Mouse (Mus musculus) forebrain, embryonic 14.5 days (tissue): ENCODE results near the gene Smpd4. TPM values are rescaled to one million over a fixed set of nuclear protein-coding genes. Genes with fewer than 3 reads are reported as not detected.

Experiments
- ATAC-seq: fragments of 200-750 bp; cut with Nextera tagmentation; 2 replicates; pipeline ENCODE4 v1.8.0; 2017; ENCODE audit warnings: mild to moderate bottlenecking, moderate library complexity
- DNase-seq: peaks from one replicate; pipeline ENCODE4 v3.0.0-alpha.2; 2015; ENCODE audit warnings: low spot score
- H3K27ac ChIP-seq: fragments of 300-500 bp; sonication (generic); 2 replicates; pipeline ENCODE4 v1.5.1; 2014; ENCODE audit warnings: low read depth, mild to moderate bottlenecking, control low read depth, low read length, moderate library complexity
- H3K27me3 ChIP-seq: fragments of 300-500 bp; sonication (generic); replicated peaks from 2 replicates; pipeline ENCODE4 v1.6.1; 2014; ENCODE audit warnings: low read length, control low read depth, mixed read lengths; ENCODE audit not compliant: control insufficient read depth, insufficient read depth
- H3K36me3 ChIP-seq: fragments of 300-500 bp; sonication (generic); 2 replicates; pipeline ENCODE4 v1.6.1; 2014; ENCODE audit warnings: low read length, control low read depth; ENCODE audit not compliant: control insufficient read depth, insufficient read depth
- H3K4me1 ChIP-seq: fragments of 300-500 bp; sonication (generic); 2 replicates; pipeline ENCODE4 v1.6.1; 2014; ENCODE audit warnings: antibody characterized with exemption, low read length, control low read depth; ENCODE audit not compliant: control insufficient read depth, insufficient read depth
- H3K4me2 ChIP-seq: fragments of 300-500 bp; sonication (generic); 2 replicates; pipeline ENCODE4 v1.6.1; 2014; ENCODE audit warnings: mild to moderate bottlenecking, control low read depth, low read length
- H3K4me3 ChIP-seq: fragments of 300-500 bp; sonication (generic); 2 replicates; pipeline ENCODE4 v1.5.1; 2014; ENCODE audit warnings: low read depth, low read length, control low read depth
- H3K9ac ChIP-seq: fragments of 300-500 bp; sonication (generic); 2 replicates; pipeline ENCODE4 v1.6.1; 2014; ENCODE audit warnings: mild to moderate bottlenecking, low read length, control low read depth, moderate library complexity
- H3K9me3 ChIP-seq: fragments of 300-500 bp; sonication (generic); replicated peaks from 2 replicates; pipeline ENCODE4 v1.6.1; 2016; ENCODE audit warnings: low read length, control low read depth, mixed read lengths; ENCODE audit not compliant: control insufficient read depth
- WGBS: fragments of 180-500 bp; shearing (Covaris S2); extraction: QIAGEN DNeasy Blood & Tissue Kit; methylation state at CpG from one replicate; pipeline ENCODE4 v1.1.7; 2014; 5-methylcytosine and 5-hydroxymethylcytosine counted together
- polyA plus RNA-seq: library from polyadenylated mRNA; unstranded; fragments of >200 nt; fragmentation: Nextera tagmentation; extraction: Ambion mirVana; gene quantifications from 2 replicates; pipeline ENCODE4 v1.2.1, GENCODE M21; 2014

Gene Smpd4
- polyA plus RNA-seq, 1 experiment from 2014 or later, result 34.3 TPM

DNA sequence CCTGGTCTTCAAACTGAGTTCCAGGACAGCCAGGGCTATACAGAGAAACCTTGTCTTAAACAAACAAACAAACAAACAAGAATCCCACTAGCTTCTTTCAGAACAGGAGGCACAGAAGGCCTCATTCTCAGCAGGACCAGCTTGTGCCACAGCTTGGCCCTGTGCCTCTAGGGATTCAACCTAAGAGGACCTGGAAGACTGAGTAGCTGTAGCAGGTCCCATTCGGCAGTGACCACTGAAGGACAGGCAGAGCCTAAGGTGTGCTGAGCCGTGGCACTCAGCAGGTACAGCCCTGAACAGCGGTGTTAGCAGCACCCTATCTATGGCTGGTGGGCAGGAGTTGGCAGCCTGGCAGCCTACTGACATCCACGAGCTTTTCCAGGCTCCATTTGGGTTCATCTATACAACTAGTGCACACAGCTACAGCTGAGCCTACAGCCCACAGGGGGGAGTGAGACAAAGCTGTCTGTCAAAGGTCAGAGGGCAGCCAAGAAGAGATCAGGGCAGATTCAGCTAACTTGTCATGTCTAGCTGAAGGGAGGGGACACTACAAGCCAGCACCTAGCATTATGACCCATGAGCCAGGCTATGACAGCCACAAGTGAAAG is 35.1 kb downstream of the Smpd4 start:
- H3K27ac ChIP-seq, result no peak overlapping the region
- DNase-seq (no peak), ATAC-seq (no peak)
- H3K4me2 ChIP-seq, result no peak overlapping the region
- no peaks in the 10 kb centered on the region for H3K9me3 ChIP-seq
- no peak overlapping the region for H3K9ac ChIP-seq
- 91% methylated on average over 4 of the region's 4 CpGs for WGBS
- no peaks in the 10 kb centered on the region for H3K27me3 ChIP-seq
- no peaks in the 10 kb centered on the region for H3K4me1 ChIP-seq
- H3K4me3 ChIP-seq, result no peak overlapping the region
- H3K36me3 ChIP-seq, result peaks cover 76% of the 10 kb centered on the region

DNA sequence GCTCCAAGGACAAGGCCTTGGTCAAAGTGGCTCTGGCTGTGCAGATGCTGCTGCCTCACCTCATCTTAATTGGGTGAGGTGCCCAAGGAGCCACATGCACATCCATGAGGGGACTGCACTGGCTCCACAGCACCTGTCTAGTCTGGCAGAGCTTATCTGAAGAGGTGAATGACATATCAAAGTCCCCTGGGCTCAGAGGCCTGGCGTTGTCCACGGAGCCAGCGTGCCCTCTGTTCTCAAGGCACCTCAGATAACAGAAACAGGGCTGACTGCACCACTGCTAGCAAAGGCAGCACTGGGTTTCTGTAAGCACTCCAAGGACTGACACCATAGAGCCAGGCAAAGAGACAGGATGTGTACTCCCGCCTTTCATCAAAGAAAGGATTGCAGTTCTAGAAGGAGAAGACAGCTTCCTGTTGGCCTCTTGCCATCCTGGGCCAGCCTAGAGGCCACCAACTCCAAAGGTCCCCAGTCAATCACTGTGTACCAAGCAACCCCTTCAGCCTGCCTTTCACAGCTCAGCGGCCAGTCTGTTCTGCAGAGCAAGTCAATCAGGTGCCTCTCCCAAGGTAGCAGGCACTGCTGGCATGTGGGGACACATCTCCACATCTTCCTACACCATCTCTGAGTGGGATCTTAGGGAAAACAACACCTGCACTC is 37.2 kb downstream of the Smpd4 start:
- Histone ChIP-seq H3K9me3 (no peaks in the 10 kb centered on the region), H3K4me3 (no peak overlapping the region), H3K4me1 (no peaks in the 10 kb centered on the region), H3K27me3 (no peaks in the 10 kb centered on the region), H3K4me2 (no peak overlapping the region), H3K27ac (no peak overlapping the region), H3K9ac (no peak overlapping the region), H3K36me3 (peaks cover 69% of the 10 kb centered on the region)
- no peak for DNase-seq
- WGBS, result 87% methylated on average over 5 of the region's 5 CpGs
- ATAC-seq, result no peak

DNA sequence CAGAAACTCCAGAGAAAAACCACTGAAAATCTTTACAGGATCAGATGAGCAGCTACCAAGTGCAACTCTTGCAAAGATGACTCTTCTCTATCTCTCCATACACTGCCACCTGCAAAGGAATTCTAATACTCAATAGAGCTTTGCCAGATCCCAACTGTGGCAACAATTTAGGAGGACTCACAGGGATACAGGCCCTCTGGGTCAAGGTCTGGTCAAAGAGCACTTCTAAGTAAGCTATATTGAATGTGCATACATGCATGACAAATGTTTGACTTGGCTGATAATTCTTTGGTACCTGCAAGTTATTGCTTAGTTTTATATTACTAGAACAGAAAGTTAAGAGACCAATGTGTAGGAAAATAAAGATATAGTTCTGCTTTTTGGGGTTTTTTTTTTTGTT is 46.4 kb downstream of the Smpd4 start:
- Histone ChIP-seq H3K36me3 (peaks cover 72% of the 10 kb centered on the region), H3K4me3 (no peak overlapping the region), H3K9me3 (no peaks in the 10 kb centered on the region), H3K4me1 (no peaks in the 10 kb centered on the region), H3K9ac (no peak overlapping the region), H3K4me2 (no peak overlapping the region), H3K27me3 (no peaks in the 10 kb centered on the region), H3K27ac (no peak overlapping the region)
- DNase-seq, result no peak
- no peak for ATAC-seq

DNA sequence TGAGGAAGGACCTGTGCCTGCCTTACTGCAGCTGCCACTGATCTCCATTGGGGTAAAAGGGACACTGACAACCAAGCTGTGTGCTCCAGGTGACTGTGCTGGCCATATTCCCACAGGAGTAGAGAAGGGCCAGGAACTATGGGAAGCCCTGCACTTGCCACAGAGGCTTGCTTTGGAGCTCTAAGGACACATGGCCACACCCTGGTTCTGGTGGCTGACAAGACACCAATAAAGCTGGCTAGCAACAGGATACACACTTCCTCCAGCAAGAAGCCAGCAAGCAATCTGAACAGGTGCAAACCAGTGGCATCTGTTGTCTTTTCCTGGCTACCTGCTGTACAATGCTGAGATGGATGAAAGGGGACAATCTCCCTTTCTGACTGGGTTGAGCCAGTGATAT is 50.7 kb downstream of the Smpd4 start:
- H3K27ac ChIP-seq, result no peak overlapping the region
- no peak overlapping the region for H3K4me2 ChIP-seq
- H3K9ac ChIP-seq, result no peak overlapping the region
- no peak for ATAC-seq
- H3K4me3 ChIP-seq, result no peak overlapping the region
- no peaks in the 10 kb centered on the region for H3K9me3 ChIP-seq
- no peak for DNase-seq
- no peaks in the 10 kb centered on the region for H3K27me3 ChIP-seq
- peaks cover 81% of the 10 kb centered on the region for H3K36me3 ChIP-seq
- H3K4me1 ChIP-seq, result no peaks in the 10 kb centered on the region

Other genes with a start within 250 kb of the Smpd4 start
- gene Snap29, start 213.4 kb upstream of the Smpd4 start, polyA plus RNA-seq, result 11.1 and 11.6 TPM in 2 replicates
- gene Pi4ka, start 213.0 kb upstream of the Smpd4 start, polyA plus RNA-seq, result 49.6 and 51.0 TPM in 2 replicates
- gene Crkl, start 167.4 kb upstream of the Smpd4 start, polyA plus RNA-seq, result 79.4 and 107 TPM in 2 replicates
- gene Aifm3, start 129.7 kb upstream of the Smpd4 start, polyA plus RNA-seq, result 7.0 and 8.5 TPM in 2 replicates
- gene Lztr1, start 110.7 kb upstream of the Smpd4 start, polyA plus RNA-seq, result 87.6 and 91.9 TPM in 2 replicates
- gene Thap7, start 88.2 kb upstream of the Smpd4 start, polyA plus RNA-seq, result 60.9 and 61.6 TPM in 2 replicates
- gene Lrrc74b, start 58.1 kb upstream of the Smpd4 start, polyA plus RNA-seq, result 0.62 and 1.1 TPM in 2 replicates
- 1.1 and 1.3 TPM in 2 replicates for gene P2rx6, start 57.5 kb upstream of the Smpd4 start, polyA plus RNA-seq
- 23.3 and 27.1 TPM in 2 replicates for gene Slc7a4, start 36.1 kb upstream of the Smpd4 start, polyA plus RNA-seq
- gene Ccdc74a, start 27.1 kb downstream of the Smpd4 start, polyA plus RNA-seq, result 4.8 and 5.7 TPM in 2 replicates
- 23.4 and 31.8 TPM in 2 replicates for gene Med15, start 113.5 kb downstream of the Smpd4 start, polyA plus RNA-seq
- gene Klhl22, start 140.3 kb downstream of the Smpd4 start, polyA plus RNA-seq, result 68.2 and 71.9 TPM in 2 replicates
- 0.89 and 1.1 TPM in 2 replicates for gene Scarf2, start 177.9 kb downstream of the Smpd4 start, polyA plus RNA-seq
- gene B830017H08Rik, start 213.8 kb downstream of the Smpd4 start, polyA plus RNA-seq, result 1.0 and 1.5 TPM in 2 replicates
- gene Car15, start 219.0 kb downstream of the Smpd4 start, polyA plus RNA-seq, result 4.0 and 5.0 TPM in 2 replicates